Mouse (Mus musculus) bone marrow, adult 2 months (tissue): ENCODE measurements around the gene Zdhhc25. TPM values are rescaled to one million over a fixed set of nuclear protein-coding genes. Genes with fewer than 3 reads are reported as not detected.

Source experiments
- H3K27ac ChIP-seq: fragments of 200-500 bp; 2 replicates; pipeline ENCODE4 v1.5.1; 2012; ENCODE audit warnings: low read depth, mild to moderate bottlenecking, control low read depth, inconsistent platforms, low read length; ENCODE audit not compliant: control insufficient read depth, poor library complexity, insufficient read depth
- H3K4me1 ChIP-seq: fragments of 200-500 bp; 2 replicates; pipeline ENCODE4 v1.6.1; 2011; ENCODE audit warnings: low read length; ENCODE audit not compliant: control insufficient read depth, insufficient read depth
- H3K4me3 ChIP-seq: fragments of 200-500 bp; replicated peaks from 2 replicates; pipeline ENCODE3; 2011; ENCODE audit warnings: mild to moderate bottlenecking, low read depth, low read length, control low read depth; ENCODE audit not compliant: control insufficient read depth
- CTCF ChIP-seq: fragments of 200-500 bp; IDR thresholded peaks from 2 replicates; pipeline ENCODE4 v1.5.1; 2011; ENCODE audit warnings: low read length, control low read depth; ENCODE audit not compliant: control insufficient read depth, insufficient read depth
- POLR2A ChIP-seq: fragments of 200-500 bp; IDR thresholded peaks from 2 replicates; pipeline ENCODE4 v1.6.1; 2011; ENCODE audit warnings: low read depth, mild to moderate bottlenecking, control low read depth, low read length, borderline replicate concordance; ENCODE audit not compliant: control insufficient read depth
- WGBS: fragments of 180-500 bp; shearing (Covaris S2); methylation state at CpG from one replicate; pipeline ENCODE4 v1.1.7; 2018; 5-methylcytosine and 5-hydroxymethylcytosine counted together
- polyA plus RNA-seq: library from polyadenylated mRNA; stranded (reverse); fragments of >200 nt; gene quantifications from 2 replicates; pipeline ENCODE4 v1.2.4, GENCODE M21; 2011; ENCODE audit warnings: low replicate concordance; ENCODE audit not compliant: missing spikeins, insufficient read depth, insufficient read length

Zdhhc25 gene
- polyA plus RNA-seq, 1 experiment: not detected

DNA sequence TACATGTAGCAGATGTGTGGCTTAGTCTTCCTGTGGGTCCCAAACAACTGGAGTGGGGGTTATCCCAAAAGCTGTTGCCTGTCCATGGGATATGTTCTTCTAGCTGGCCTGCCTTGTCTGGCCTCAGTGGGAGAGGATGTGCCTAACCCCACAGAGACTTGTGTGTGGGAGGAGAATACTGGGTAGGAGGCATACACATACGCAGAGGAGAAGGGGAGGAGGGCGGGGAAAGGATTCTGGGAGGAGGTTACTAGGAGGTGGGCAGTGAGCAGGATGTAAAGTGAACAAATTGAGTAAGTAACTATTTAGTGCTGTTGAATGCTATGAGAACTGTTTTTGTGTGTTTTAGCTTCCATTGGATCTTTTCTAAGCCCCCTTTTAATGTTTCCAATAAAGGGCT is 23.8 kb downstream of the Zdhhc25 start:
- H3K4me3 ChIP-seq: no peak overlapping the region
- 62% methylated on average over 2 of the region's 2 CpGs for WGBS
- no peak overlapping the region for H3K27ac ChIP-seq
- no peak for TF ChIP-seq POLR2A
- TF ChIP-seq CTCF: no peak
- H3K4me1 ChIP-seq: no peaks in the 10 kb centered on the region

GRCm38 (mm10) chr15:88624874-88625277 is 24.8 kb downstream of the Zdhhc25 start:
- no peaks in the 10 kb centered on the region for H3K4me1 ChIP-seq
- H3K4me3 ChIP-seq: no peak overlapping the region
- H3K27ac ChIP-seq: no peak overlapping the region
- TF ChIP-seq CTCF (no peak), POLR2A (no peak)
- WGBS: 73% methylated on average over 6 of the region's 6 CpGs

DNA sequence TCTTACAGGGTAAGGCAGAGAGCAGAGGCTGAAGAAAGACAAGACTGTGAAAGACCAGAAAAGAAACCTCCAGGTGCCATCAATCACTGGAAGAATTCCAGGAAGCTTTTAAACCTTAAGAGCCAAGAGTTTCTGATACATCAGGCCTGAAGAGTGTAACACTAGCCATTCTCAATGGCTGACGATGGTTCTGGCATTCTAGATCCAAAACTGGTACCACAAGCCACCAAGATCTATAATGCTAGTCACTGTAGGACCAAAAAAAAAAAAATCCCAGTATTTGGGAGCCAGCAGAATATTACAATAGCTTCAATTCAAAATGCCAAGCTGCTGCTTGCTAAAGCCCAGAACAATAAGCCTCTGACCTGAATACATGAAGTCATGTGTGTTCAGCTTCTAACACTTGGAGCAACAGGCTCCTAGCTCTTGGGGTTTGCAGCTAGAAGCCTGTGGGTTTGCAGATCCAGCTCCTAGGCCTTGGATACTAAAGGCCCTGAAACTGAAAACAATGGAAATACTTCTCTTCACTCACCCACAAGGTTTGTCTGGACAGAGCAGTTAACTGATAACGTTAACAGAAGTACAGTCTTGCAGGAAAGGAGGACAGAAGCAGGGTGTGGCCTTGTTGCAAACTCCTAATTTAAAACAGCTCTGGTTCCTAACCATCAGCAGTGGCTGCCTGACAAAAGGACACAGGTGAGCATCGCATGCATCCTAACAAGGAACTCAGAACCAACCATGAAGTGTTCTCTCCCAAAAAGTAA is 25.4 kb downstream of the Zdhhc25 start:
- Histone ChIP-seq H3K4me1 (no peaks in the 10 kb centered on the region), H3K27ac (no peak overlapping the region), H3K4me3 (no peak overlapping the region)
- WGBS: 58% methylated on average over 3 of the region's 3 CpGs
- TF ChIP-seq POLR2A (no peak), CTCF (no peak)

- no peak overlapping the region for H3K27ac ChIP-seq
- H3K4me3 ChIP-seq: no peak overlapping the region
- no peak for TF ChIP-seq POLR2A
- WGBS: 74% methylated on average over 5 of the region's 5 CpGs
- H3K4me1 ChIP-seq: no peaks in the 10 kb centered on the region
Observed at GRCm38 (mm10) chr15:88626886-88627488, 26.9 kb downstream of the Zdhhc25 start.

- TF ChIP-seq CTCF (no peak), POLR2A (no peak)
- 68% methylated on average over 9 of the region's 9 CpGs for WGBS
- Histone ChIP-seq H3K4me3 (no peak overlapping the region), H3K27ac (no peak overlapping the region), H3K4me1 (no peaks in the 10 kb centered on the region)
Observed at GRCm38 (mm10) chr15:88628801-88629356, 28.8 kb downstream of the Zdhhc25 start.

GRCm38 (mm10) chr15:88635205-88635604 is 35.1 kb downstream of the Zdhhc25 start:
- H3K4me1 ChIP-seq: no peaks in the 10 kb centered on the region
- TF ChIP-seq CTCF (peak; percentile 8; the same call in 1 of the 2 replicates), POLR2A (no peak)
- 66% methylated on average over 5 of the region's 5 CpGs for WGBS
- no peak overlapping the region for H3K27ac ChIP-seq
- no peak overlapping the region for H3K4me3 ChIP-seq

- no peak overlapping the region for H3K27ac ChIP-seq
- H3K4me1 ChIP-seq: no peaks in the 10 kb centered on the region
- WGBS: 22% methylated on average over 13 of the region's 13 CpGs
- TF ChIP-seq POLR2A (no peak), CTCF (peak; percentile 74)
- H3K4me3 ChIP-seq: no peak overlapping the region
Observed at GRCm38 (mm10) chr15:88651019-88651418, 50.9 kb downstream of the Zdhhc25 start.

Other genes with a start within 250 kb of the Zdhhc25 start
- 18.4 and 29.1 TPM in 2 replicates for gene Brd1, start 133.9 kb downstream of the Zdhhc25 start, polyA plus RNA-seq
- gene Zbed4, start 151.4 kb downstream of the Zdhhc25 start, polyA plus RNA-seq: 13.5 and 19.7 TPM in 2 replicates
- gene Alg12, start 219.0 kb downstream of the Zdhhc25 start, polyA plus RNA-seq: 3.8 and 6.3 TPM in 2 replicates
- gene Creld2, start 219.3 kb downstream of the Zdhhc25 start, polyA plus RNA-seq: 13.8 and 29.7 TPM in 2 replicates